Mouse (Mus musculus) cerebellum, adult 9-10 months (tissue): ENCODE measurements at regions not wholly inside any gene's neighbourhood (a gene's known extent, or its start where the extent isn't known, plus 50 kb on each side); places are given as distances from the start of the nearest gene placed in this dataset.

Source experiments
- DNase-seq: peaks from one replicate; pipeline ENCODE4 v3.0.0; 2022

GRCm38 (mm10) chr4:131512768-131513167, 325.3 kb downstream of the Ptpru start:
- no peak for DNase-seq

DNA sequence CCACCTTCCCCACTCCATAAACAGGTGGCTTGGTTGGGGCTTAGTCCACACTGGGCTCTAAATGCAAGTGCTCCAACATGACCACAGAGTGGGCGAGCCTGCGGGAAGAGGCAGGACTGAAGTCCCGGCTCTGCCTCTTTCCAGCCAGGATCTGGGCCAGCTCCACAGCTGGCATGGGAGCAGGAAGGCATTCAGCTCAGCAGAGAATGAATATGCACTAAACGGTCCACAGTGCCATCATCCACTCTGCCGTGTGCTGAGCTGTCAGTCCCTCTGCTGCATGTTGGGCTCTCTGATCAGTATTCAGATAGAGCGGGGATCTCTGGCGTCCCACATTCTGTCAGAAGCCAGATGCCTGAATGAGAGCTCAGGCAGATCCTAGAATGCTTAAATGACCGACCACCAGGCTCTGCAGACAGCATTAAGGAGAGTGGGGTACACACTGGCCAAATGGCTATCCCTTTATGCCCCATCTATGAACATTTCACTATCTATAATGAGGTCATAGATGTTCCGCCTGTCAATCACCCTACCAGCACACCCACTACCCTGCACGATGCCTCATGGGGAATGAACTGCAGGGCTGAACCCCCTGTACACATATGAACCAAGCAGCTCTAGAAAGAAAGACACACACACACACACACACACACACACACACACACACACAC, 317.3 kb downstream of the Ptpru start:
- DNase-seq, result no peak

GRCm38 (mm10) chr4:131521307-131521651, 316.8 kb downstream of the Ptpru start:
- no peak for DNase-seq

DNA sequence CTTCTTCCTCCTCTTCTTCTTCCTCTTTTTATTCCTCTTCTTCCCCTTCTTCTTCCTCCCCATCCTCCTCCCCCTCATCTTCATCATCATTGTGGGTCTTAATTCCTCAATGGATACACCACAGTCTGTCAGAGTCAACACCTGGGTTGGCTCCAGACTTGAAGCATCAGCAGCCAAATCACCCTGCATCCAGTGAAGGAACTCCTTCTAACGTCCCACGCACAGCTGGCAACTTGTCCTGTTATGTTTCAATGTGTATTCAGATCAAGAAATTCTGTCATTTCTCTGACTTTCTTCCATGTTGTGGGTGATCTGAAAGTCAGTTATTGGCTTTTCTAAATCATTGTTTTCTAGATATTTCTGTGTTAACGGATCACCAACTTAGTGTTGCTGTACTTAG, 312.9 kb downstream of the Ptpru start:
- DNase-seq, result no peak

GRCm38 (mm10) chr4:131530491-131530890, 307.6 kb downstream of the Ptpru start:
- DNase-seq, result no peak

GRCm38 (mm10) chr4:131531003-131531402, 307.1 kb downstream of the Ptpru start:
- no peak for DNase-seq

- DNase-seq, result peak; percentile 47
Measured at GRCm38 (mm10) chr4:131534831-131535230, 303.3 kb downstream of the Ptpru start.

DNA sequence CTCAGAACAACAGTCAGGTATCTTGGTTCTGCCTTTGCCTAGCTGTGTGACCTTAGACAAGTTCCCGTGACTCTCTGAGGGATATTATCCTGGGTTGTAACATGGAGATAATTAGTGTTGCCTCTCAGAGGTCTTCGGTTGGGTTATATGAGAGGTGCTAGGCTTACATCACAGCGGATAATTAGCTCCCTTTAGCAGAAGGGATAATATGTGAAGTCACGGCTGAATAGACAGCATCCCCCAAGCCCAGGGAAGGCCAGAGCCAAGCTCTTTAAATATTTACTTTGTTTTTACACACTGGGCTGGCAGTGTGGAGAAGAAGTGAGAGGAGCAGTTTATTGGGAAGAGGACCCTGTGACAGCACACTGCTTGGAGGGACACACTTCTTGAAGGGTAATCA, 299.9 kb downstream of the Ptpru start:
- DNase-seq, result no peak

DNA sequence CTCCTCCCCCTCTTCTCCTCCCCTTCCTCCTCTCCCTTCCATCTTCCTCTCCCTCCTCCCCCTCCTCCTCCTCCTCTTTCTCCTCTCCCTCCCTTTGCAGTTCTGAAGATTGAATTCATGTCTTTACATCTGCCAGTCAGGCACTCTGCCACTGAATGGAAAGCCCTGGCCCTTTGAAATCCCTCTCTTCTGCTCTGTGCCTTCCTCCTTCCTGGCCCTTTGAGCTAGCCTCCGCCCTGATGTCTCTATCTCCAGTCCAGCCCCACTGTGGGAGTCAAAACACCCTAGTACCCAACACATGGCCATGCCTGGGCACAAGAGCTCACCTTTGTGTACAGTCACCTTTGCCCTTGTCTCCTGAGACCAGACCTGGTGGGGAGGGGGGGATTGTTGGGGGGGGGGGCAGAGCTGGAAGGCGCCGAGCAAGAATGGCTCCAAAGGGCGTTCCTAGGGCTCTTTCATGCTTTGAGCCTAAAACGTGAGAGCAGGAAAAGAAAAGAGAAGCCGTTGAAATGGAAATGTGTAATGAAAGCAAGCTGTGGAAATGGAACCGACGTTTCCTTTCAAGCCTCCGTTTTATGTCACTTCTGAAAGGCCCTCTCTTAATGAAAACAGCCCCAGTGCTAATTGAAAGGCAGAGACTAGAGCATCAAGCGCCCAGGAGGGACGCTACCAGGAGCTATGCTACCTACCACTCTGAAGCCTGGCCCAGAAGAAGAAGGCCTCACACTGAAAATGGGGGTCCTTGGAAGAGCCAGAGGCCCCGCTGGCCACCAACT, 291.5 kb downstream of the Ptpru start:
- no peak for DNase-seq

- peak; percentile 34 for DNase-seq
Measured at GRCm38 (mm10) chr4:131549581-131549980, 288.5 kb downstream of the Ptpru start.

GRCm38 (mm10) chr4:131558513-131558912, 279.6 kb downstream of the Ptpru start:
- peak; percentile 14 for DNase-seq

DNA sequence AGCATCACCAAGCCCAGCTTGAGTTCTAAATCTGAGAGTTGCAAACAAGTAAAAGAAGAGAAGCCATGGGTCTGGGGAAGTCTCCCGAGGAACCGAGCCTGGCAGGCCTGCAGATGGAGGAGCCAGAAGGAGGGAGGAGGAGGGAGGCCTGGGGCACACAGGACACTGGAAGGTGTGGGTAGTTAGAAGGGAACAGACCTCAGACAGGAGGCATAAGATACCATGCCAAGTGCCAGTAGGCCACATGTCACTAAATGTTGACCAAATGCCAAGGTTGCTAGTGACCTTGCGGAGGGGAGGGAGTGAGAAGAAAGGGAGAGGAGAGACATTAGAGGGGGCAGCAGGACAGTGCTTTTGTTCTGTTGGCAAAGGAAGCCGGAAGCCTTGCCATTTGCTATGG, 274.2 kb downstream of the Ptpru start:
- DNase-seq, result peak; percentile 31

DNA sequence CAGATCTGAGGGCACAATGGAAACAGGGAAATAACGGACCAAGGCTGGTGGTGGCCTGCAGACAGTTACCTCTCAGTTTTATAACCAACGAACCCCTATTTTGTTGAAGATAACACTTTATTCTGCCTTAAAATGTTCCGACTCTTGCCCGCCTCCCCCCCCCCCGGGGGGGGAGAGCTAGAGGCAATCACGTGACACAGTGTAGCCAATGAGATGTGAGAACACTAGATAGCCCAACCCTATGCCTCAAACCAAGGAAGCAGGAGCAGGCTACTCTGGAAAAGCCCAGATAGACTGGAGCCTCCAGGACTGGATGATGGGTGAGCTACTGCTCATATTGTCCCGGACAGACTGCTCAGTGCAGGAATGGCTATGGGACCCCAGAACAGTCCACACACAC, 272.9 kb downstream of the Ptpru start:
- DNase-seq, result no peak

DNA sequence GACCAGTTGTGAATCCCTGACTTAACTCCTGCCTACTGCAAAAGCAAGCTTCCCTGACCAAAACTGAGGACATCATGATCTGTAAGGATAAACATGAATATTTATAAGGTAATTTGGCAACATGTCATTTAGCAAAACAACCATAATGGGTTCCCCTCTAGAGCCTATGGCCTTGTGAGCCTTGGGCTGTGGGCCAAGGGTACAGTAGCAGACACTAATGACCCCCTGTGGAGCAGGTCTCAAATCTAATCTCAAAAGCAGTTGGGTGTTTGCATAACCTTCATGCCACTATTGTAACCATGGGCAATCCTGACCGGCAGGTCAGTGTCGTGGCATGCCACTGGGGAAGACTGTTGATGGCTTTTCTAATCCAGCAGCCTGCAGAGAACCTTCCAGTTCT, 270.8 kb downstream of the Ptpru start:
- no peak for DNase-seq

DNA sequence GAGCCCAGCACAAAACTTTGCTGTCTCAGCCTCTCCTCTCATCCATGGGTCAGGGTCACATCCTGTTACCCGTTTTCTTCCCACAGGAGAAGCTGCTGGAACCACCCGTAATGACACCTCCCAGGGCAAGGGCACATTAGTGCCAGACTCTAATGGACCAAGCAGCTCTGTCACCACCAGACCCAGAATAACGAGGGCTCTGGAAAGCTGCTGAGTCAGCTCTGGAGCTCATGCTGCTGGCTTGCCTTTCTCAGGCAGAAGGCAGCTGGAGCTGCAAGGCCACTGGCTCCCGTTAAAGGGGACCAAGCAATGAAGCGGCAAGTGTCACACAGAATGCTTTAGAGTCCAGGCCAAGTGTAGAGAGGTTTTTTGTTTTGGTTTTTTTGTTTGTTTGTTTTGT, 268.9 kb downstream of the Ptpru start:
- no peak for DNase-seq

DNA sequence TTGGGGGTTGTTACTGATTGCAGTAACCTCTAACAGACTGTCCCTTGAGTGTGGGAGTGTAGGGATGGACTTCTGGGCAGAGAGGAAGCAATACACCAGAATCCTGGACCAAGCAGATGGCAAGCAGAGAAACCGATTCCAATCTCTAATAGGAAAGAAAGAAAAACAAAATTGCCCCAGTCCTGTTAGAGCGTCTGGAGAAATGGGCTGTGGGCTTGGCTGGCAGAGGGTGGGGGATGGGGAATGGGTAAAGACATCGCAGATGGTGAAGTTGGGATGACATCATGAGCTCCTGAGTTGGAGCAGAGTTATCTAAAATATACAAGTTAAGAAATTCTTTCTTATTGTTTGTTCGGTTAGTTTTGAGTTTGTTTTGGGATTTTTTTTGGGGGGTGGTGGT, 260.5 kb downstream of the Ptpru start:
- no peak for DNase-seq

DNA sequence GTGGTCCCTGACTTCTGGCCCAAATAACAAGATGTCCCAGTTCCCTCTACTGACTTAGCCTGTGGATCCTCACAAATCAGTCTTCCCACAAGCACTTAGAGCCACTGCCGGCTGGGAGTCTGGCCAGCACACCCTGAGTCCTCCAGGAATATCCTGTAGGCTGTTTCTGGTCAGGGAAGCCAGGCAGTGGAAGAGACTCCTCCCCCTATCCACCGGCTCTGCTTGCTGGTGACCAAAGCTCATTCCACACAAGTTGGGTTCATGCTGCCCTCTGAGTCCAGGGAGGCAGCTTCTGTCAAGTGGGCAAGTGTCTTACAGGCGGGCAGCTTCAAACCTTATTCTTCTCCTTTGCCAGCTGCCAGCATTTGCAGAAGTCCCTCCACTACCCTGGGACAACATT, 252.1 kb downstream of the Ptpru start:
- no peak for DNase-seq

DNA sequence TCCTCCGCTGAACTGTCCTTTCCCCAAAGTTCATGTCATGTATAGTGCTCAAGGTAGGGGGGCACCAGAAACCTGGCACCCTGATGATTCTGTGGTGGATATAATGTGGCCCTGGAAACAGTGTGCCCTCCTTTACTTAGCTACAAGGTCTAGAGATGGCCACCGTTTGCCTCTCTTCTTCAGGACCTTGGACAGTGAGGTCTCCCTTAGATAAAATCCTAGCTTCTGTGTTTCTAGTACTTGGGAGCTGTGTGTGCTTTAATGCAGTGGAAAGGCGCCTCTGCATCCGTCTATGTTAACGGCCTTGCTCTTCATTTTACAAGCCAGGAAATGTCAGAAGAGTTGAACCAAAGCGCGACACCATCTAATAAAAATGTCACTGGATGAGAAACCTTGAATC, 250.6 kb downstream of the Ptpru start:
- no peak for DNase-seq

DNA sequence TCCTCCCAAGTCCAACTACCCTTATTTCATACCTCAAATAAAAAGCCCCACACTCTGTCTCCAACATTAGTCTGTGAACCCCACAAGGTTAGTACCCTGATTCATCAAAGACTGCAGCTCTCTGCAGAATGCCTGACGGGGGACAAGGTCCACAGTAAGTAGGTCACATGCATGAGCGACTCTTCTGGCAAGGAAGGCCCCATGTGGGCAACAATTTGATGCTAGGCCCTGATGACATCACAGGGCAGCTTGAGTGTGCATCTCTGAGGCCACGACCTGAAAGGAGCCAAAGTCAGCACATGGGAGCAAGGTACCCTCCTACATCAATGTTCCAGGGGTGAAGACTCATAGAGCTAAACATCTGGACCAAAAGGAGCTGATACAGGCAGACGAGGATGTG, 248.0 kb downstream of the Ptpru start:
- peak; percentile 2 for DNase-seq

GRCm38 (mm10) chr4:131591456-131591855, 246.6 kb downstream of the Ptpru start:
- DNase-seq, result no peak

- no peak for DNase-seq
Measured at GRCm38 (mm10) chr4:131597996-131598395, 240.1 kb downstream of the Ptpru start.

DNA sequence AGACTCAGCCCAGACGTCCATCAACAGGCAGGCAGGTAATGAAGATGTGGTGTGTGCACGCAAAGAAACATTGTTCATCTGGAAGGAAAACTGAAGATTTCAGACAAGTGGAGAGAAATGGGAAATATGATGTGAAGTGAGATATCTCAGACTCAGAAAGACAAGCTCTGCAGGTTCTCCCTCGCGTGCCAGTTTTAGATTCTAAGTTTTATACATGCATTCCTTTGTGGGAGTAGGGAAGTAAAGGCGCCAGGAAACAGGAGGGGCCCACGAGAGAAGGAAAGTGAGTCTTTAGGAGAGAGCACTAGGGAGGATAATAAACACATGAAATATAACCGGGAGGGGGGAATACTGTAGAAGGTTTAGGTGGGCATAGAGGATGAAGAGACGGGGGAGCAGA, 223.7 kb downstream of the Ptpru start:
- no peak for DNase-seq

GRCm38 (mm10) chr4:131615587-131615986, 222.5 kb downstream of the Ptpru start:
- no peak for DNase-seq

DNA sequence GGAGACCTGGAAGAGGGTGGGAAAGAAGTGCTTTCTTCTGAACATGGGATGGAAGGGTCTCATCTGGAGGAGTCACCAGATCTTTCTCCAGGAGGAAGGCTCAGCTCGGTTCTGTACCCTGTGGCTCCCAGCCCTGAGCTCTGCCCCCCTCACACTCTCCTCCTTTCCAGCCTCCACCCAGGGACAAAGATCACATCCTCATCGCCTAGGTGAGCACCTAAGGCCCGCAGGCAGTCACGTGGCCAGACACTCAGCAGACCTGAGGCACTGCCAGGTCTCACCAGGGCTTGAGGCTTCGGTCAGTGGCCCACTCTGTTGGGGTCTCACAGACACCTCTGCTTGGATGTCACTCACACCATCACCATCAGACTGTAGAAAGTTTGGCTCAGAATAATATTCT, 200.0 kb downstream of the Ptpru start:
- no peak for DNase-seq

DNA sequence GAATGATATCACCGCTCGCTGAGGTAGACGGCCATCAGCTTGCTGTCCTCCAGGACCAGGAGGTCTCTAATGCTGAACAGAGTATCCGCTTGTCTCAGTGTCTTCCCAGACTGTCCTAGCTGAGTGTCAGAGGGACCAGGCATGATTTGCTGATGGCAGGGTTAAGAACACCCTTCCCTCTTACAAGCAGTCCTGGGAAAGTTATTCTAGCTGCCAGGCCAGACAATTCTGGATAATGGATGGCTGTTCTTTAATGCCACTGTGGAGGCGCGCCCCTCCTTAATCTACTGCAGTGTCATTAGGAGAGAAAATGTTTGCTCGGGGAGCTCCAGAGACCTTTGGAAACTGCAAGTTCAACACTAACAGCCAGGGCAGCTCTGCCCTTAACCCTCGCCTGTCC, 182.1 kb downstream of the Ptpru start:
- DNase-seq, result no peak
